Mouse (Mus musculus): Measurements from ENCODE around the gene Coa3.
A peak's percentile ranks its signal among the peaks of the same experiment; 100 is the strongest.

The Coa3 gene

GRCm38 (mm10) chr11:101280837-101281236 lies 1.9 kb upstream of the Coa3 start:
- DNase-seq (ENCODE audit: low spot score): no peak

GRCm38 (mm10) chr11:101279193-101279569 lies 267 bp upstream of the Coa3 start:
- no peak for DNase-seq (ENCODE audit: low spot score)

- DNase-seq (ENCODE audit: low spot score): no peak
These were observed 1.3 kb downstream of the Coa3 start for GRCm38 (mm10) chr11:101277381-101278222.

- DNase-seq (ENCODE audit: low spot score): no peak
These were observed 2.4 kb downstream of the Coa3 start for GRCm38 (mm10) chr11:101276319-101277070.

GRCm38 (mm10) chr11:101275309-101275708 lies 3.6 kb downstream of the Coa3 start:
- DNase-seq (ENCODE audit: low spot score): no peak

- no peak for DNase-seq (ENCODE audit: low spot score)
These were observed 6.5 kb downstream of the Coa3 start for GRCm38 (mm10) chr11:101272446-101272845.

GRCm38 (mm10) chr11:101269577-101270116 lies 9.3 kb downstream of the Coa3 start:
- DNase-seq (ENCODE audit: low spot score): no peak

GRCm38 (mm10) chr11:101265906-101266305 lies 13.0 kb downstream of the Coa3 start:
- DNase-seq (ENCODE audit: low spot score): no peak

- DNase-seq (ENCODE audit: low spot score): no peak
These were observed 13.9 kb downstream of the Coa3 start for GRCm38 (mm10) chr11:101264954-101265471.

- DNase-seq (ENCODE audit: low spot score): no peak
These were observed 15.0 kb downstream of the Coa3 start for GRCm38 (mm10) chr11:101263989-101264280.

- DNase-seq (ENCODE audit: low spot score): no peak
These were observed 15.6 kb downstream of the Coa3 start for GRCm38 (mm10) chr11:101263138-101263988.

GRCm38 (mm10) chr11:101262272-101262967 lies 16.5 kb downstream of the Coa3 start:
- no peak for DNase-seq (ENCODE audit: low spot score)

- DNase-seq (ENCODE audit: low spot score): no peak
These were observed 18.0 kb downstream of the Coa3 start for GRCm38 (mm10) chr11:101260826-101261380.

- peak; percentile 58 for DNase-seq (ENCODE audit: low spot score)
These were observed 18.7 kb downstream of the Coa3 start, which contains the start of gene Wnk4 for GRCm38 (mm10) chr11:101259948-101260825. TSS of gene Wnk4 (plus strand) at chr11:101260567.

- no peak for DNase-seq (ENCODE audit: low spot score)
These were observed 19.6 kb downstream of the Coa3 start for GRCm38 (mm10) chr11:101259261-101259712.

GRCm38 (mm10) chr11:101255826-101256775 lies 22.8 kb downstream of the Coa3 start:
- DNase-seq (ENCODE audit: low spot score): no peak

GRCm38 (mm10) chr11:101253613-101254389 lies 25.1 kb downstream of the Coa3 start, which contains the start of gene Vps25:
TSS of gene Vps25 (plus strand) at chr11:101253707.
- DNase-seq (ENCODE audit: low spot score): peak; percentile 77

GRCm38 (mm10) chr11:101252941-101253340 lies 26.0 kb downstream of the Coa3 start:
- DNase-seq (ENCODE audit: low spot score): no peak

All from urinary bladder, postnatal 25 days (tissue).